ENCODE assay signal across 8 mouse cellular contexts in genomic region chr1:73962668-73963371, GRCm38 (mm10).
DNase-seq lines count a peak whose midpoint lies in the region; ATAC-seq and TF ChIP-seq lines count a peak whose summit lies in the region.

No protein-coding gene starts in this region.

- 0 out of 2 replicates have a peak, but pooled peaks cover 3% of the 10 kb centered on the region for H3K36me3 ChIP-seq in embryonic facial prominence, embryonic 15.5 days
- H3K36me3 ChIP-seq in heart, embryonic 13.5 days = peaks cover 26% of the 10 kb centered on the region
- peaks cover 19% of the 10 kb centered on the region; the same call in 1 of the 2 replicates for H3K36me3 ChIP-seq in kidney, embryonic 15.5 days

- H3K27me3 ChIP-seq in embryonic facial prominence, embryonic 15.5 days = no peaks in the 10 kb centered on the region
- H3K27me3 ChIP-seq in heart, embryonic 13.5 days (replicated peaks) = no peaks in the 10 kb centered on the region
- H3K27me3 ChIP-seq in kidney, embryonic 15.5 days = no peaks in the 10 kb centered on the region

- H3K9me3 ChIP-seq in embryonic facial prominence, embryonic 15.5 days (replicated peaks) = no peaks in the 10 kb centered on the region
- no peaks in the 10 kb centered on the region for H3K9me3 ChIP-seq in heart, embryonic 13.5 days
- H3K9me3 ChIP-seq in kidney, embryonic 15.5 days (replicated peaks) = no peaks in the 10 kb centered on the region

- peaks cover 60% of the 10 kb centered on the region for H3K4me1 ChIP-seq in embryonic facial prominence, embryonic 15.5 days
- peaks cover 98% of the 10 kb centered on the region for H3K4me1 ChIP-seq in heart, embryonic 13.5 days
- peaks cover 69% of the 10 kb centered on the region for H3K4me1 ChIP-seq in kidney, embryonic 15.5 days
- H3K4me1 ChIP-seq in lung, adult 2 months (ENCODE audit: control insufficient read depth, insufficient read depth, low read length) = peaks cover 45% of the 10 kb centered on the region

- 12% methylated on average over 12 of the region's 12 CpGs for WGBS in embryonic facial prominence, embryonic 15.5 days
- 2% methylated on average over 12 of the region's 12 CpGs for WGBS in heart, embryonic 13.5 days
- 5% methylated on average over 12 of the region's 12 CpGs for WGBS in kidney, embryonic 15.5 days
- 14% methylated on average over 12 of the region's 12 CpGs for WGBS in lung, adult 2 months

- peak overlapping the region; percentile 93 for H3K27ac ChIP-seq in embryonic facial prominence, embryonic 15.5 days (replicated peaks)
- peak overlapping the region; percentile 100 for H3K27ac ChIP-seq in heart, embryonic 13.5 days (replicated peaks)
- peak overlapping the region; percentile 95 for H3K27ac ChIP-seq in kidney, embryonic 15.5 days

- peak; percentile 49 to 56 for DNase-seq in right cerebral cortex, postnatal 10 days (ENCODE audit: low spot score in 2 of 2)
- no peak for DNase-seq in right cerebral cortex, postnatal 25 days
- DNase-seq in lung, adult 2 months = no peak
- DNase-seq in ovary, adult 18-20 months (ENCODE audit: low spot score) = peak; percentile 70
- no peak for DNase-seq in cerebellum, adult 11-12 months

- H3K4me2 ChIP-seq in embryonic facial prominence, embryonic 15.5 days (replicated peaks) = peak overlapping the region; percentile 39
- peak overlapping the region; percentile 80 for H3K4me2 ChIP-seq in heart, embryonic 13.5 days
- H3K4me2 ChIP-seq in kidney, embryonic 15.5 days = peak overlapping the region; percentile 58

- peak; percentile 84 for ATAC-seq in embryonic facial prominence, embryonic 15.5 days (ENCODE audit: insufficient number of reproducible peaks, low FRiP score, low TSS enrichment, low read depth)
- ATAC-seq in heart, embryonic 13.5 days (ENCODE audit: extremely low read depth, insufficient number of reproducible peaks, low FRiP score, low TSS enrichment) = peak; percentile 76
- ATAC-seq in kidney, embryonic 15.5 days (replicated peaks; ENCODE audit: low FRiP score) = peak; percentile 89

- H3K4me3 ChIP-seq in embryonic facial prominence, embryonic 15.5 days (replicated peaks) = peak overlapping the region; percentile 13
- H3K4me3 ChIP-seq in heart, embryonic 13.5 days = peak overlapping the region; percentile 64
- H3K4me3 ChIP-seq in kidney, embryonic 15.5 days (replicated peaks) = peak overlapping the region; percentile 34
- peak overlapping the region; percentile 26 for H3K4me3 ChIP-seq in lung, adult 2 months (replicated peaks; ENCODE audit: extremely low read depth, low read depth, low read length)

- 0 out of 2 replicates have a peak, but pooled peaks have one; percentile 4 for TF ChIP-seq CTCF in lung, adult 2 months (IDR thresholded peaks at IDR 0.05; ENCODE audit: insufficient read depth, low read length)

- TF ChIP-seq POLR2A in lung, adult 2 months (IDR thresholded peaks at IDR 0.05; ENCODE audit: borderline replicate concordance, extremely low read depth, low read depth, low read length) = peak; percentile 39; the same call in 1 of the 2 replicates

- no peak overlapping the region; the same call in 1 of the 2 replicates for H3K9ac ChIP-seq in embryonic facial prominence, embryonic 15.5 days
- H3K9ac ChIP-seq in heart, embryonic 13.5 days = peak overlapping the region; percentile 90
- peak overlapping the region; percentile 38; the same call in 1 of the 2 replicates for H3K9ac ChIP-seq in kidney, embryonic 15.5 days

Comparison
In these comparisons a context has a peak if more than half of its experiments do, and no peak if none do; other contexts are left out.
1. DNase-seq: peak in right cerebral cortex, postnatal 10 days (2 of 2) and ovary, adult 18-20 months (single experiment); none in right cerebral cortex, postnatal 25 days (single experiment), lung, adult 2 months (single experiment) and cerebellum, adult 11-12 months (single experiment).
2. H3K4me3 ChIP-seq: peak in every context shown above with its lines; median percentile 64 in heart, embryonic 13.5 days; 34 in kidney, embryonic 15.5 days; 26 in lung, adult 2 months; 13 in embryonic facial prominence, embryonic 15.5 days.
3. Peak in every context shown above with its lines, with median percentiles within 50 percentile points of each other: ATAC-seq, H3K27ac ChIP-seq and H3K4me2 ChIP-seq.